Mouse (Mus musculus) testis, adult 2 months (tissue): ENCODE results near the gene Crnkl1. TPM values are rescaled to one million over a fixed set of nuclear protein-coding genes. Genes with fewer than 3 reads are reported as not detected.

Source experiments
- H3K27ac ChIP-seq: fragments of 200-500 bp; 2 replicates; pipeline ENCODE4 v1.5.1; 2012; ENCODE audit warnings: low read depth, low read length; ENCODE audit not compliant: control insufficient read depth, insufficient read depth
- H3K27me3 ChIP-seq: fragments of 200-500 bp; 2 replicates; pipeline ENCODE4 v1.6.1; 2012; ENCODE audit warnings: mild to moderate bottlenecking, low read length, moderate library complexity; ENCODE audit not compliant: control insufficient read depth, insufficient read depth
- H3K36me3 ChIP-seq: fragments of 200-500 bp; 2 replicates; pipeline ENCODE4 v1.6.1; 2012; ENCODE audit warnings: mild to moderate bottlenecking, low read length; ENCODE audit not compliant: control insufficient read depth, insufficient read depth
- H3K4me1 ChIP-seq: fragments of 200-500 bp; 2 replicates; pipeline ENCODE4 v1.6.1; 2012; ENCODE audit warnings: low read length; ENCODE audit not compliant: control insufficient read depth, insufficient read depth
- H3K4me3 ChIP-seq: fragments of 200-500 bp; 2 replicates; pipeline ENCODE4 v1.5.1; 2012; ENCODE audit warnings: low read depth, mild to moderate bottlenecking, low read length, moderate library complexity, mixed read lengths; ENCODE audit not compliant: control insufficient read depth
- CTCF ChIP-seq: fragments of 200-500 bp; IDR thresholded peaks from 2 replicates; pipeline ENCODE4 v1.5.1; 2012; ENCODE audit warnings: low read depth, mild to moderate bottlenecking, inconsistent platforms, low read length, moderate library complexity; ENCODE audit not compliant: control insufficient read depth, insufficient read depth, insufficient replicate concordance
- POLR2A ChIP-seq: fragments of 200-500 bp; IDR thresholded peaks from 2 replicates; pipeline ENCODE4 v1.6.1; 2012; ENCODE audit warnings: low read depth, mild to moderate bottlenecking, inconsistent platforms, low read length, moderate library complexity; ENCODE audit not compliant: control insufficient read depth
- polyA plus RNA-seq: library from polyadenylated mRNA; depleted of rRNA; stranded (reverse); fragments of >200 nt; gene quantifications from 2 replicates; pipeline ENCODE4 v1.2.3, GENCODE M21; 2012; rRNA removed

Gene Crnkl1
- 8.3 and 17.1 TPM in 2 replicates for polyA plus RNA-seq

- peak within 1 kb of the TSS; percentile 71 for H3K27ac ChIP-seq
- TF ChIP-seq CTCF = no peak
- TF ChIP-seq POLR2A = peak; percentile 90
- H3K36me3 ChIP-seq = no peaks in the 10 kb centered on the region; the same call in 1 of the 2 replicates
- peak within 1 kb of the TSS; percentile 96 for H3K4me3 ChIP-seq
- peaks cover 9% of the 10 kb centered on the region for H3K4me1 ChIP-seq
- no peaks in the 10 kb centered on the region for H3K27me3 ChIP-seq
Measured at GRCm38 (mm10) chr2:145934339-145935231, at the start of gene Crnkl1, which contains the start of gene Cfap61. TSS of gene Crnkl1 (minus strand) at chr2:145935014. TSS of gene Cfap61 (plus strand) at chr2:145934784.

GRCm38 (mm10) chr2:145982317-145983045, 47.7 kb upstream of the Crnkl1 start:
- TF ChIP-seq POLR2A (no peak), CTCF (no peak)
- Histone ChIP-seq H3K4me1 (no peaks in the 10 kb centered on the region), H3K27ac (no peak overlapping the region), H3K36me3 (no peaks in the 10 kb centered on the region; the same call in 1 of the 2 replicates), H3K27me3 (no peaks in the 10 kb centered on the region), H3K4me3 (no peak overlapping the region)

- TF ChIP-seq POLR2A (no peak), CTCF (no peak)
- no peaks in the 10 kb centered on the region; the same call in 1 of the 2 replicates for H3K36me3 ChIP-seq
- H3K4me3 ChIP-seq = no peak overlapping the region
- no peaks in the 10 kb centered on the region for H3K4me1 ChIP-seq
- no peaks in the 10 kb centered on the region for H3K27me3 ChIP-seq
- no peak overlapping the region for H3K27ac ChIP-seq
Measured at GRCm38 (mm10) chr2:145981699-145982112, 46.9 kb upstream of the Crnkl1 start.

DNA sequence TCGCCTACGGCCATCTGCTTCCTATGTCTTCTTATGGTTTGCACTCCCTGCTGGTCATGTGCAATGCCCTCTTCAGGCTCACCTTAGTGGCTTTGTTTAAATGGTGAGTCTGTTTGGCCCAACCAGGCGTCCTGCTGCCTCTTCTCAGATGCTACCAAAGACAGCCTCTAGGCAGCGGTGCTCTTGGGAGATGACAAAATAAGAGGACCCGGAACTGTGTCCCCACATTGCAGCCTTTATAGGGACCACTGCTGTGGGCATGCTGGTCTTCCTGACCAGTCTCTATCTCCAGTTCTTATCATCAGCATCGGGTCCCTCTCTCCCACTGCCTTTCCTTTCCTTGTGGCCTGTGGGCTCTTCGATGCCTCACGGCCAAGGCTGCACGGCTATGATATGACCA, 46.1 kb upstream of the Crnkl1 start:
- H3K36me3 ChIP-seq = no peaks in the 10 kb centered on the region; the same call in 1 of the 2 replicates
- H3K4me3 ChIP-seq = no peak overlapping the region
- no peak overlapping the region for H3K27ac ChIP-seq
- no peaks in the 10 kb centered on the region for H3K27me3 ChIP-seq
- TF ChIP-seq POLR2A (no peak), CTCF (no peak)
- no peaks in the 10 kb centered on the region for H3K4me1 ChIP-seq

GRCm38 (mm10) chr2:145979616-145980015, 44.8 kb upstream of the Crnkl1 start:
- TF ChIP-seq CTCF = no peak
- TF ChIP-seq POLR2A = no peak
- H3K27ac ChIP-seq = no peak overlapping the region
- H3K27me3 ChIP-seq = no peaks in the 10 kb centered on the region
- no peaks in the 10 kb centered on the region for H3K4me1 ChIP-seq
- no peak overlapping the region for H3K4me3 ChIP-seq
- no peaks in the 10 kb centered on the region; the same call in 1 of the 2 replicates for H3K36me3 ChIP-seq

- H3K4me3 ChIP-seq = no peak overlapping the region
- H3K27me3 ChIP-seq = no peaks in the 10 kb centered on the region
- H3K36me3 ChIP-seq = no peaks in the 10 kb centered on the region
- no peaks in the 10 kb centered on the region for H3K4me1 ChIP-seq
- TF ChIP-seq POLR2A (no peak), CTCF (no peak)
- H3K27ac ChIP-seq = no peak overlapping the region
Measured at GRCm38 (mm10) chr2:145972571-145972970, 37.8 kb upstream of the Crnkl1 start.

DNA sequence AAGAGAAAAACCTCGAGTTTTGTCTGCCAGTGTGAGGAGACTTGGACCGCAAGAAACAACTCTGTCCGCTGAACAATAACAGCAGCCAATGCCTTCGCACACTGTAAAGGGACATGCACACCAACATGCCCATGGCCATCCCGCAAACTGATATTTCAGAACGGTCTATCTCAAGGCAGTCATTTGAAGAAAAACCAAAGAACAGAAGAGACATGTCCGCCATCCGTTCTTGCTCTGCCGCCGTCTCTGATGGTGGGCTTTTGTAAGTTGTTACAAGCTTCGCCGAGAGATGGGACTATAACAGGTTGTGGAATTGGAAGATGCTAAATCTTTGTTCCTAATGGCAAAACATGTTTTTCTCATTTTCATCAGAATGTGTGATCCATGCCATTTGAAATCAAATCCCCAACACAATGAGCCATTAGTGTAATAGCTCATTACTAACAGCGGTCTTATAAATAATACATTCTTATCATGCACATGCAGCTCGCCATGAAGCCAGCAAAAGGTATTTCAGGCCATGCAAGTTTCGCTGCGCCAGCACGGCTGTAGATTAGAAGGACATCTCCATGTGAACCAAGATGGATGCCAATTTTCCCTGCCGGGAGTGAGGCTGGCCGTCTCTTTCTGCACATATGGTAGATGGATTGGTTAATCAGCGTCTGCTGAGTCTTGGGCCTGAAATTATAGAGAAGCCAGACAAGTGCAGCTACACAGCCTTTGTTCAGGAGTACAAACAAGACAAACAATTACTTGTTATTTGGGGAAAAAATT, 36.6 kb upstream of the Crnkl1 start:
- Histone ChIP-seq H3K4me1 (no peaks in the 10 kb centered on the region), H3K27me3 (no peaks in the 10 kb centered on the region), H3K27ac (no peak overlapping the region), H3K36me3 (no peaks in the 10 kb centered on the region), H3K4me3 (no peak overlapping the region)
- TF ChIP-seq CTCF (no peak), POLR2A (no peak)
